Mouse (Mus musculus) hindbrain, postnatal 0 days (tissue): ENCODE measurements at regions not wholly inside any gene's neighbourhood (a gene's known extent, or its start where the extent isn't known, plus 50 kb on each side); places are given as distances from the start of the nearest gene placed in this dataset.

Source experiments
- ATAC-seq: fragments of 200-750 bp; cut with Nextera tagmentation; 2 replicates; pipeline ENCODE4 v1.8.0; 2017; ENCODE audit warnings: mild to moderate bottlenecking, moderate TSS enrichment, moderate library complexity
- DNase-seq: peaks from one replicate; pipeline ENCODE4 v3.0.0-alpha.2; 2015; ENCODE audit warnings: low spot score
- H3K27ac ChIP-seq: fragments of 300-500 bp; sonication (generic); 2 replicates; pipeline ENCODE4 v1.5.1; 2014; ENCODE audit warnings: mild to moderate bottlenecking
- H3K27me3 ChIP-seq: fragments of 300-500 bp; sonication (generic); 2 replicates; pipeline ENCODE4 v1.6.1; 2014; ENCODE audit warnings: low read length, mixed read lengths; ENCODE audit not compliant: insufficient read depth
- H3K36me3 ChIP-seq: fragments of 300-500 bp; sonication (generic); 2 replicates; pipeline ENCODE4 v1.6.1; 2014; ENCODE audit warnings: low read length, mixed read lengths; ENCODE audit not compliant: insufficient read depth
- H3K4me1 ChIP-seq: fragments of 300-500 bp; sonication (generic); 2 replicates; pipeline ENCODE4 v1.6.1; 2014; ENCODE audit warnings: antibody characterized with exemption, low read length, mixed read lengths; ENCODE audit not compliant: insufficient read depth
- H3K4me2 ChIP-seq: fragments of 300-500 bp; sonication (generic); 2 replicates; pipeline ENCODE4 v1.6.1; 2014; ENCODE audit warnings: low read depth, mild to moderate bottlenecking, low read length, moderate library complexity, mixed read lengths
- H3K4me3 ChIP-seq: fragments of 300-500 bp; sonication (generic); 2 replicates; pipeline ENCODE4 v1.5.1; 2014; ENCODE audit warnings: low read length
- H3K9ac ChIP-seq: fragments of 300-500 bp; sonication (generic); replicated peaks from 2 replicates; pipeline ENCODE4 v1.6.1; 2014; ENCODE audit warnings: mild to moderate bottlenecking, low read length, moderate library complexity, mixed read lengths
- H3K9me3 ChIP-seq: fragments of 300-500 bp; sonication (generic); 2 replicates; pipeline ENCODE4 v1.6.1; 2016; ENCODE audit warnings: low read length, mixed read lengths
- CTCF ChIP-seq: IDR thresholded peaks from 2 replicates; pipeline ENCODE4 v1.5.1; 2016; ENCODE audit warnings: antibody characterized with exemption, control low read depth, low read depth
- WGBS: fragments of 180-500 bp; shearing (Covaris S2); extraction: QIAGEN DNeasy Blood & Tissue Kit; methylation state at CpG from one replicate; pipeline ENCODE4 v1.1.7; 2014; 5-methylcytosine and 5-hydroxymethylcytosine counted together

- Histone ChIP-seq H3K36me3 (no peaks in the 10 kb centered on the region), H3K27ac (no peak overlapping the region), H3K27me3 (no peaks in the 10 kb centered on the region), H3K4me3 (no peak overlapping the region), H3K4me2 (no peak overlapping the region), H3K9ac (no peak overlapping the region), H3K9me3 (no peaks in the 10 kb centered on the region), H3K4me1 (no peaks in the 10 kb centered on the region)
- ATAC-seq (no peak), DNase-seq (peak; percentile 39)
- peak; percentile 69 for TF ChIP-seq CTCF
- 91% methylated on average over 2 of the region's 2 CpGs for WGBS
Measured at GRCm38 (mm10) chr17:94553400-94553799, 196.4 kb downstream of the Mettl4 start.

DNA sequence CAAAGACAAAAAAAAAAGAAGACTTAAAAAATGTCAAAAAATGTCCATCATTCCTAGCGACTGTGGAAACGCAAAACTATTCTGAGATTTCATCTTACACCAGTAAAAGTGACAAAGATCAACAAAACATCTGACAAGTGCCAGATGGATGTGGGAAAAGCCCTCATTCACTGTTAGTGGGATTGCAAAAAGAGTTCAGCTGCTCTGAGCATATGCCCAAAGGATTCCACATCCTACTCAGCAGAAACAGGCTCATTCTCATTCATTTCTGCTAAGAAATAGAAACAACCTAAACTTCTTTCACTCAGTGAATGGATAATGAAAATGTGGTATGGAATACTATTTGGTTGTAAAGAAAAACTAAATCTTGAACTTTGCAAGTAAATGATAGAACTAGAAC, 221.1 kb downstream of the Mettl4 start:
- Histone ChIP-seq H3K36me3 (no peaks in the 10 kb centered on the region), H3K27ac (no peak overlapping the region), H3K4me3 (no peak overlapping the region), H3K27me3 (no peaks in the 10 kb centered on the region), H3K9ac (no peak overlapping the region), H3K4me1 (no peaks in the 10 kb centered on the region), H3K9me3 (no peaks in the 10 kb centered on the region), H3K4me2 (no peak overlapping the region)
- no peak for DNase-seq
- ATAC-seq, result no peak
- WGBS, result 88% methylated on average over 2 of the region's 2 CpGs
- TF ChIP-seq CTCF, result no peak
